Mouse (Mus musculus): ENCODE data around the gene 9330161L09Rik.
"Not testable (repeated sequence)": the region's sequence is repeated elsewhere in the genome, so short reads cannot be mapped to it uniquely, and the experiment has no call there.

Gene 9330161L09Rik

DNA sequence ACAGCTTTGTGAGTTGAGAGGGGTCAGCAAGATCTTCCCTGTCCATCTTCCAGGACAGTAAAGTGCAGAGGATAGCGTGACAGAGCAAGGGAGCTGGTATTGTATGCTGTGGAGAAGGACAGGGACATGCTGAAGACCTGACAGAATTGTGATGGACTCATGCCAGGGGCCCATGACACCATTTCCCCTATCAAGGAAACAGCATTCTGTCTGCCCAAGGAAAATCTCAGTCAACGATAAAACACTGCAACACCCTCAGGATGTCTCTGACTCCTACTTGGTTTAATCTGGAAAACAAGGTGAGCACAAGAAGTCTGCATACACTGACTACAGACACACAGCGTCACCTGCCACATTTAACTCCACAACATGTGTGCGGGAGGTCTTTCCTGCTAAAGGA, at the start of gene 9330161L09Rik:
Gene 9330161L09Rik, minus strand, starts transcription at position 101 of the 400 bp plus-strand sequence.
- DNase-seq (ENCODE audit: low read depth): no peak

DNA sequence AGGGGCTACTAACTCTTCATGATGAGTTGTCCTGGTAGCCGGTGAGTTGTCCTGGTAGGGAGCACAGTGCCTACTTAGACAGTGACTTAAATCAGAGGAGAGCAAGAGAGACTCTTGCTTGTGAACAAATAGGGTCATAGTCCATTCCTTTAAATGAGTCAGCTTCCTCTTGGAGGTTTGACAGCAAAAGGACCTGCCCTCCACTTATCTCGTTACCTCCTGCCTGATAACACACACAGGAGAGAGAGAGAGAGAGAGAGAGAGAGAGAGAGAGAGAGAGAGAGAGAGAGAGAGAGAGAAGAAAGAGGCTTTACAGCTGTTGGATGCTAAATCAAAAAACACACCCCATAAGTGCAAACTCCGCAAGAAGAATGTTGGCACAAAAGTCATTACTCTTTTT, 49.5 kb upstream of the 9330161L09Rik start, which contains the start of gene Ifi27l2b:
Gene Ifi27l2b, minus strand, starts transcription at position 84 of the 400 bp plus-strand sequence.
- no peak for DNase-seq (ENCODE audit: low read depth)

DNA sequence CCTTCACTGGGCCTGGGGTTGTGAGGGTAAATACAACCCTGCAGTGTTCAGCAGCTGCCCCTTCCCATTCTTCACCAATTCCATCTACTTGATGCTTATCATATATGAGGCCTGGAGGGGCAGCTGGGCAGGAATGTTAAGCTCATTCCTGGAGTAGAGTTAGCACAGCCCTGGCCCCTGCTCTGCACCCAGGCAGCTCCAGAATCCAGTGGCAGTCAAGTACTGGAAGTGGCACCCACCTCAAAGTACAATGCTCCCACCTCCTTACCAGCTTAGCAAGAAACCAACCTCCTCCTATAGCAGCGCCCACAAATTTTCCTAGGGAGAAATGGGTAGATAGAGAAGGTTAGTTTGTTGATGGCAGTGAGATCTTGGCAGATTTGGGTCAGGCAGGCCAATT, 49.1 kb upstream of the 9330161L09Rik start:
- not testable (repeated sequence) for DNase-seq (ENCODE audit: low read depth)

GRCm38 (mm10) chr12:103453361-103453760, 45.7 kb upstream of the 9330161L09Rik start:
- no peak for DNase-seq (ENCODE audit: low read depth)

GRCm38 (mm10) chr12:103445060-103445459, 37.4 kb upstream of the 9330161L09Rik start:
- DNase-seq (ENCODE audit: low read depth): no peak

GRCm38 (mm10) chr12:103444261-103444660, 36.6 kb upstream of the 9330161L09Rik start:
- not testable (repeated sequence) for DNase-seq (ENCODE audit: low read depth)

- peak; percentile 80 for DNase-seq (ENCODE audit: low read depth)
These were observed 35.9 kb upstream of the 9330161L09Rik start, which contains the start of gene Ifi27l2a for GRCm38 (mm10) chr12:103443524-103443923. TSS of gene Ifi27l2a (minus strand) at chr12:103443680.

DNA sequence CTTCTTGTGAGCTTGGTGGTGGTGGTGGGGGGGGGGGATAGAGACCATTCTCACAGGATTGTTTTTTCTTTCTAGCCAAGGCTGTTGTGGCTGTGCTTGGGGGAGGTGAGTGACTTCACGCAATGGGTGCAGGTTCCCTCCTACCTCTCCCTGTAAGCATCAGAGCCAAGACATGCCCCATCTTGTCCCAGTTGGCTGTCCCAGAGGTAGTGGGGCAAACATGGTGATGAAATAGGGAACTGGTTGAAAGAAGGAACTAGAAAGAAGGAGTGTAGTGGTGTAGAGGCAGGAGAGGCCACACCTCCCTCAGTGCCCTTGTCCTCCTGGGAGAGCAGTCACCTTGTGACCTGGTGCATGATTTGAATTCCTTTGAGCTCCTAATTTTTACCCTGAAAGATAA, 30.0 kb upstream of the 9330161L09Rik start:
- no peak for DNase-seq (ENCODE audit: low read depth)

- peak; percentile 34 for DNase-seq (ENCODE audit: low read depth)
These were observed 27.2 kb upstream of the 9330161L09Rik start for GRCm38 (mm10) chr12:103434861-103435260.

DNA sequence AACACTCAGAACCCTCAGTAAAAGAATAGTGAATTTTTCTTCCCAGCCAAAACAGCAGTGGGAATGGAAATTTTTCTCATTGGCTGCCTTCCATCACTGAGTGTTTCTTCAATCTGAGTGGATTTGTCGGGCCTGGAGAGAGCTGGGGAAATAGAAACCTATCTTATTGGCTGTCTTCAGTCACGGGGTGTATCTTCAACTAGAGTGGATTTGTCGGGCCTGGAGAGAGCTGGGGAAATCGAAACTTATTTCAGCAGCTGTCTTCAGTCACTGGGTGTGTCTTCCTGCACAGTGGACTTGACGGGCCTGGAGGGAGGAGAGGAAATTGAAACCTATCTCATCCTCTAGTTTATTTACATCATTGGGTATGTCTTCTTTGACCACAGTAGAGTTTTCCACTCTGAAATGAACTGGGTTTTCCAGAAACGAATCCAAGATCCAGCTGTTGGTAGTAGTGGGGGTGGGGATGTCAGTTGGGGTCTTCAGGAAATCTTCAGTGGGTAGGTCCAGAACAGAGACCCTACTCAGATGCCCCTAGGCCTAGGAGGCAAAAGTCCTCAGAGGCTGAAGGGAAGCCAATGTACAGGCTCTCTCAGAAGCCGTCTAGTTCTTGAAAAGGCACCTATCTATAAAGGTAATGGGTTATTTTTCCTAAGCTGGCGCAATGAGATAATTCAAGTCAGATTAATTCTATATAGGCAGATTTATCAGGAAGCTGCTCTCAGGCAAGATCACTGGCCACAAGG, 26.5 kb upstream of the 9330161L09Rik start, which contains the start of gene Ifi27:
Gene Ifi27, plus strand, starts transcription at position 226 of the 746 bp plus-strand sequence.
- peak; percentile 90 for DNase-seq (ENCODE audit: low read depth)

DNA sequence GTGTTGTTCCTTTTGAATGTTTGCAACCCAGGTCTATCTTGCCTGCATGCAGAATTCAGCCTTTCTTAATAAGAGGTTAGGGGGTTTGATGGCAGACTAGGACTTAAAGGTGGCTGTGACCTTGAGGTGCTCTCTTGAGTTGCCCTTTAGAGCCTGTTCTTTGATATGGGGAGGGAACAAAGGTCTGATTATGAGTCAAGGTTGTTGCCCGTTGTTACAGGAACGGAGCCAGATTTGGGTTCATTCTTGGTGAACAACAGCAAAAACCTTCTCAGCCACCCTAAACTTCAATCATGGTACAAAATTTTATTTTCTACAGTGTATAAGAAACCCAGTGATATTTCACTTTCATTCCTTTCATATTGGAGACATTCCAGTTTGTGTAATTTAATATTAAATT, 25.8 kb upstream of the 9330161L09Rik start:
- DNase-seq (ENCODE audit: low read depth): peak; percentile 38

DNA sequence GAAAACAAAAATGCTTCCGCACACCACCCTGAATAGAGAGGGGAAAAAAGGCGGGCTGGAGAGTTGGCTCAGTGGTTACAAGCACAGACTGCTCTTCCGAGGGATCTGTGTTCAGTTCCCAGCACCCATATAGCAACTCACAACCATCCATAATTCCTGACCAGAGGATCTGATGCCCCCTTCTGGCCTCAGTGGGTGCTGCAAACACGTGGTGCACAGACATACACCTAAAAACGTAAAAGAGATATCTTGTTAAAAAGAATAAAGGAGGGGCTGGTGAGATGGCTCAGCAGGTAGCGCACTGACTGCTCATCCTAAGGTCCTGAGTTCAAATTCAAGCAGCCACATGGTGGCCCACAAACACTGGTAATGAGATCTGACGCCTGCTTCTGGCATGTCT, 19.1 kb upstream of the 9330161L09Rik start:
- peak; percentile 26 for DNase-seq (ENCODE audit: low read depth)

GRCm38 (mm10) chr12:103425729-103426470, 18.3 kb upstream of the 9330161L09Rik start, which contains the start of gene Ddx24:
TSS of gene Ddx24 (minus strand) at chr12:103425830.
- peak; percentile 99 for DNase-seq (ENCODE audit: low read depth)

GRCm38 (mm10) chr12:103425016-103425728, 17.6 kb upstream of the 9330161L09Rik start:
- DNase-seq (ENCODE audit: low read depth): no peak

- no peak for DNase-seq (ENCODE audit: low read depth)
These were observed 524 bp upstream of the 9330161L09Rik start for GRCm38 (mm10) chr12:103408144-103408543.

GRCm38 (mm10) chr12:103404131-103404530, 3.5 kb downstream of the 9330161L09Rik start:
- DNase-seq (ENCODE audit: low read depth): no peak

- no peak for DNase-seq (ENCODE audit: low read depth)
These were observed 10.9 kb downstream of the 9330161L09Rik start for GRCm38 (mm10) chr12:103396751-103397150.

- DNase-seq (ENCODE audit: low read depth): no peak
These were observed 11.9 kb downstream of the 9330161L09Rik start for GRCm38 (mm10) chr12:103395486-103396275.

DNA sequence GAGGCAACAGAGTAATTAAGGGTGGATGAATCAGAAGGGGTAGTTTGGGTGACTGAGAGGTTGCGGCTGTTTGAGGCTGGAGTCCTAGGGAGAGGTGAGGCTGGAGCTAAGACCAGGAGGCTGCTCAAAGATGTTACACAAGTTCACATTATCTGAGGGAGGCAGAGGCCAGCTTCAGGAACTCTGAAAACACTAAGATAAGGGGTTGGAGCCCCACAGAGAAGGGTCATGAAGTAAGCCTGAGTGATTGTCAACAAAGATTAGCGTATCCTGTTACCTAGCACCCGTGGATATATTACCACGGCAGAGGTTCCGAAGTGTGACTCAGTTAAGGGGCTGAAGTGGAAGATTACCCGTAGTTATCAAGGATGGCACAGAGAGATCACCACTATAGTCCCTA, 14.1 kb downstream of the 9330161L09Rik start:
- DNase-seq (ENCODE audit: low read depth): no peak

DNA sequence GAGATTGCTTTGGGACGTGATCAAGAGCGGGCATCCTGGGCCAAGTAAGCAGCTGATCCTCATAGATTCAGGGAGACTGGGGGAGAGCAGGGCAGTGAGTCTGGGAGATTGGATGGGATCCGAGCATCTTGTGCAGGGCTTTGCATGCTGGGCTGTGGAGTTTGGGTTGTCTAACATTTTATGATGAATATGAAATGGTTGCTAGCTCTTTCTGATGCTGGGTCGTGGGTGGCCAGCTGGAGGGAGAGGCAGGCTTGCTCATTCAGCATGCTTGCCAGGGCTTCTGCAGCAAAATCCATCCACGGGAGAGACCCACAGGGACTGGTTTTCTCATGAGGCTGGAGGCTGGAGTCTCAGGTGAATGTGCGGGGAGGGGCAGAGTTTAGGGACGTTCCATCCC, 16.5 kb downstream of the 9330161L09Rik start:
- DNase-seq (ENCODE audit: low read depth): no peak

DNA sequence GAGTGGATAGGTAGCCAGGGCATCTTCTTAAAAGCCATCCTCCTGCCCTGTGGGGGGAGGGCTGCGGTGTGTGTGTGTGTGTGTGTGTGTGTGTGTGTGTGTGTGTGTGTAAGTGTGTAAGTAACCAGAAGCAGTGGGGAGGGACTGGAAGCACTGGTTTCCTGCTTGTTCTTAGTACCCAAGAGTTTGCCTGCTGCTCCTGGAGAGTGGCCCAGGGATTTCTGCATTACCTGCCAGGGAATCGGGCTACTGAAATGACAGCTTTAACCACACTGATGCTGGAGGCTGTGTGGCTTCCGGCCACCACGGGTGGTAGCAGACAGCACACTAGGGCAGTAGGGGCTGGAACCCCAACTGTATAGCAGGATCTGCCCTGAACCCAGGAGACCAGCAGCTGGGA, 17.6 kb downstream of the 9330161L09Rik start:
- DNase-seq (ENCODE audit: low read depth): no peak

Measured in naive thymus-derived CD4-positive, alpha-beta T cell, adult 2 months (primary cell).